30 mouse cellular contexts compared by ENCODE assay signal in genomic region chr7:28787884-28788283, GRCm38 (mm10). TPM values are rescaled to one million over a fixed set of nuclear protein-coding genes. Genes with fewer than 3 reads are reported as not detected.
DNase-seq lines count a peak whose midpoint lies in the region; ATAC-seq and TF ChIP-seq lines count a peak whose summit lies in the region.
"Had no signal": no experiment of that assay in that cellular context is flagged by ENCODE, and none has a peak within 500 bp of the region (broad histone marks: within the 10 kb centered on the region; RNA-seq: fewer than 3 reads in every experiment).

No protein-coding gene starts in this region.

- no peak for TF ChIP-seq CTCF in CH12.LX (conservative IDR thresholded peaks at IDR 0.05 in 1 of 2, IDR thresholded peaks at IDR 0.05 in 1 of 2; ENCODE audit: low read depth in 2 of 2, low read length in 2 of 2)
- no peak for TF ChIP-seq CTCF in forebrain, postnatal 0 days (IDR thresholded peaks at IDR 0.05; ENCODE audit: low read depth)

- no peak overlapping the region for H3K27ac ChIP-seq in midbrain, embryonic 13.5 days
- no peak overlapping the region for H3K27ac ChIP-seq in midbrain, embryonic 14.5 days (replicated peaks; ENCODE audit: low read depth, low read length)
- H3K27ac ChIP-seq in CH12.LX (ENCODE audit: insufficient read depth, low read depth) = peak overlapping the region; percentile 92
- H3K27ac ChIP-seq in embryonic facial prominence, embryonic 13.5 days = peak overlapping the region; percentile 76; the same call in 1 of the 2 replicates
- H3K27ac ChIP-seq in forebrain, postnatal 0 days (ENCODE audit: low read depth, low read length) = no peak overlapping the region
- H3K27ac ChIP-seq: embryonic facial prominence, embryonic 12.5 days; forebrain, embryonic 12.5 days; heart, embryonic 13.5 days; hindbrain, embryonic 14.5 days had no signal

- no peak for TF ChIP-seq EP300 in CH12.LX (IDR thresholded peaks at IDR 0.05; ENCODE audit: low read length)

- TF ChIP-seq RAD21 in CH12.LX (IDR thresholded peaks at IDR 0.05; ENCODE audit: low read depth, low read length) = no peak

- 0 out of 2 replicates have a peak overlapping the region, but pooled peaks have one; percentile 6 for H3K9ac ChIP-seq in midbrain, embryonic 13.5 days (replicated peaks)
- no peak overlapping the region for H3K9ac ChIP-seq in midbrain, embryonic 14.5 days (replicated peaks; ENCODE audit: low read length)
- H3K9ac ChIP-seq in CH12.LX (ENCODE audit: insufficient read depth, low read depth) = peak overlapping the region; percentile 40
- no peak overlapping the region for H3K9ac ChIP-seq in embryonic facial prominence, embryonic 13.5 days
- no peak overlapping the region for H3K9ac ChIP-seq in forebrain, postnatal 0 days
- H3K9ac ChIP-seq: embryonic facial prominence, embryonic 12.5 days; forebrain, embryonic 12.5 days; heart, embryonic 13.5 days; hindbrain, embryonic 14.5 days had no signal

- no peak for ATAC-seq in midbrain, embryonic 13.5 days
- no peak for ATAC-seq in midbrain, embryonic 14.5 days (ENCODE audit: low FRiP score, low TSS enrichment)
- no peak for ATAC-seq in embryonic facial prominence, embryonic 13.5 days (ENCODE audit: insufficient number of reproducible peaks, insufficient read depth, low FRiP score, low TSS enrichment, low read depth)
- no peak for ATAC-seq in forebrain, postnatal 0 days
- ATAC-seq: forebrain, embryonic 16.5 days; Patski had no signal

- TF ChIP-seq POLR2A in CH12.LX (IDR thresholded peaks at IDR 0.05; ENCODE audit: low read depth, low read length) = no peak; the same call in 1 of the 2 replicates

- peaks cover 50% of the 10 kb centered on the region for H3K36me3 ChIP-seq in midbrain, embryonic 13.5 days
- peaks cover 36% of the 10 kb centered on the region for H3K36me3 ChIP-seq in midbrain, embryonic 14.5 days (ENCODE audit: control insufficient read depth, insufficient read depth, low read length)
- H3K36me3 ChIP-seq in CH12.LX (replicated peaks in 1 of 2; ENCODE audit: control insufficient read depth in 1 of 2, insufficient read depth in 1 of 2, low read length in 1 of 2) = peaks cover 19 to 50% of the 10 kb centered on the region in 2 experiments
- H3K36me3 ChIP-seq in embryonic facial prominence, embryonic 13.5 days = peaks cover 49% of the 10 kb centered on the region
- H3K36me3 ChIP-seq in forebrain, postnatal 0 days (ENCODE audit: insufficient read depth) = peaks cover 28% of the 10 kb centered on the region

- H3K9me3 ChIP-seq in midbrain, embryonic 13.5 days = no peaks in the 10 kb centered on the region
- H3K9me3 ChIP-seq in midbrain, embryonic 14.5 days (ENCODE audit: control insufficient read depth, low read length) = no peaks in the 10 kb centered on the region
- H3K9me3 ChIP-seq in CH12.LX (replicated peaks; ENCODE audit: low read length) = no peaks in the 10 kb centered on the region
- H3K9me3 ChIP-seq in embryonic facial prominence, embryonic 13.5 days = no peaks in the 10 kb centered on the region
- H3K9me3 ChIP-seq in forebrain, postnatal 0 days (ENCODE audit: low read length) = no peaks in the 10 kb centered on the region
- H3K9me3 ChIP-seq: embryonic facial prominence, embryonic 12.5 days; forebrain, embryonic 12.5 days; G1E; heart, embryonic 13.5 days had no signal

- dilution Hi-C loops in CH12.LX (cut with MboI; ENCODE audit: extremely low pct_ligation_motif_present, extremely low pct_unique_long_range_greater_than_20kb, low sequenced_read_pairs) = no loop called here

- H3K4me1 ChIP-seq in midbrain, embryonic 13.5 days (replicated peaks) = no peaks in the 10 kb centered on the region
- H3K4me1 ChIP-seq in midbrain, embryonic 14.5 days (ENCODE audit: control insufficient read depth, insufficient read depth, low read length) = no peaks in the 10 kb centered on the region
- H3K4me1 ChIP-seq in CH12.LX (ENCODE audit: control insufficient read depth in 1 of 2, insufficient read depth in 2 of 2) = peaks cover 44 to 96% of the 10 kb centered on the region in 2 experiments
- peaks cover 29% of the 10 kb centered on the region for H3K4me1 ChIP-seq in embryonic facial prominence, embryonic 13.5 days
- H3K4me1 ChIP-seq in forebrain, postnatal 0 days (ENCODE audit: insufficient read depth) = no peaks in the 10 kb centered on the region
- H3K4me1 ChIP-seq: forebrain, embryonic 12.5 days had no signal

- H3K4me2 ChIP-seq in midbrain, embryonic 13.5 days (replicated peaks) = no peak overlapping the region
- no peak overlapping the region for H3K4me2 ChIP-seq in midbrain, embryonic 14.5 days (ENCODE audit: low read length)
- H3K4me2 ChIP-seq in CH12.LX (ENCODE audit: insufficient read depth, low read depth, poor library complexity, severe bottlenecking) = peak overlapping the region; percentile 69
- no peak overlapping the region for H3K4me2 ChIP-seq in embryonic facial prominence, embryonic 13.5 days
- H3K4me2 ChIP-seq in forebrain, postnatal 0 days (ENCODE audit: low read depth) = no peak overlapping the region
- H3K4me2 ChIP-seq: embryonic facial prominence, embryonic 12.5 days; forebrain, embryonic 12.5 days; heart, embryonic 13.5 days; hindbrain, embryonic 14.5 days had no signal

- no peaks in the 10 kb centered on the region for H3K27me3 ChIP-seq in midbrain, embryonic 13.5 days
- H3K27me3 ChIP-seq in midbrain, embryonic 14.5 days (ENCODE audit: control insufficient read depth, insufficient read depth, low read length) = no peaks in the 10 kb centered on the region
- H3K27me3 ChIP-seq in CH12.LX (replicated peaks) = no peaks in the 10 kb centered on the region
- H3K27me3 ChIP-seq in embryonic facial prominence, embryonic 13.5 days = no peaks in the 10 kb centered on the region
- no peaks in the 10 kb centered on the region for H3K27me3 ChIP-seq in forebrain, postnatal 0 days (ENCODE audit: insufficient read depth, low read length)
- H3K27me3 ChIP-seq: embryonic facial prominence, embryonic 12.5 days; forebrain, embryonic 12.5 days; heart, embryonic 13.5 days; Patski had no signal

- H3K79me2 ChIP-seq in CH12.LX (replicated peaks; ENCODE audit: control insufficient read depth, extremely low read depth, insufficient read depth, poor library complexity, severe bottlenecking) = no peaks in the 10 kb centered on the region

- WGBS in midbrain, embryonic 13.5 days = 96% methylated on average over 9 of the region's 9 CpGs
- 93% methylated on average over 9 of the region's 9 CpGs for WGBS in midbrain, embryonic 14.5 days
- WGBS in embryonic facial prominence, embryonic 13.5 days = 88% methylated on average over 9 of the region's 9 CpGs
- 96% methylated on average over 9 of the region's 9 CpGs for WGBS in forebrain, postnatal 0 days

- no peak for DNase-seq in midbrain, embryonic 14.5 days
- DNase-seq in A20 (ENCODE audit: low read depth, low spot score) (peak; percentile 53), CH12.LX (ENCODE audit: extremely low read depth) (no peak)
- DNase-seq in thymus, postnatal 10 days (ENCODE audit: low spot score in 2 of 2) = no peak
- no peak for DNase-seq in forebrain, postnatal 0 days
- DNase-seq in ovary, postnatal 36 days (ENCODE audit: low spot score) = no peak
- DNase-seq: adrenal gland, adult 2 months; adrenal gland, postnatal 25 days; cerebellum, adult 18-20 months; cerebellum, adult 9-10 months; cerebellum, postnatal 14 days; gastrocnemius, adult 2 months; gastrocnemius, postnatal 14 days; heart, adult 11 months; heart, postnatal 14 days; heart, postnatal 4 days had no signal

- in situ Hi-C loops in CH12.LX (cut with MboI; ENCODE audit: low pct_ligation_motif_present, low pct_unique_long_range_greater_than_20kb, low sequenced_read_pairs) = loop anchor here (25.0 kb wide), 1 partner anchor 249 kb away; no protein-coding TSS in a partner anchor

- no peak overlapping the region for H3K4me3 ChIP-seq in midbrain, embryonic 13.5 days (replicated peaks)
- H3K4me3 ChIP-seq in midbrain, embryonic 14.5 days (replicated peaks; ENCODE audit: low read depth, low read length) = no peak overlapping the region
- H3K4me3 ChIP-seq in CH12.LX (replicated peaks in 1 of 3; ENCODE audit: low read depth in 2 of 3, low read length in 2 of 3, poor library complexity in 1 of 3) = peak overlapping the region; percentile 8 to 30 (median 19)
- no peak overlapping the region for H3K4me3 ChIP-seq in embryonic facial prominence, embryonic 13.5 days
- no peak overlapping the region for H3K4me3 ChIP-seq in forebrain, postnatal 0 days (ENCODE audit: low read depth, low read length)
- H3K4me3 ChIP-seq: embryonic facial prominence, embryonic 12.5 days; erythroblast, embryonic 14.5 days; forebrain, embryonic 12.5 days; gastrocnemius, adult 2 months; heart, embryonic 13.5 days had no signal

RNA-seq across cellular contexts. Expression of gene Rinl, which starts 0.9 kb away (rescaled TPM):
- polyA plus RNA-seq in midbrain, embryonic 13.5 days (2015; fragmentation: Nextera tagmentation; extraction: Ambion mirVana) = 1.9 and 2.3 TPM in 2 replicates
- polyA plus RNA-seq in midbrain, embryonic 14.5 days (2014; fragmentation: Nextera tagmentation; extraction: Ambion mirVana) = 1.1 and 2.4 TPM in 2 replicates
- total RNA-seq in CH12.LX (2012; rRNA removed) (60.9 and 65.5 TPM in 2 replicates), CH12.LX (2014; rRNA removed) (41.5 and 46.1 TPM in 2 replicates)
- 60.6 and 61.8 TPM in 2 replicates for polyA plus RNA-seq in CH12.LX (2012; ENCODE audit: insufficient read length, low read depth)
- 2.6 and 4.1 TPM in 2 replicates for polyA plus RNA-seq in embryonic facial prominence, embryonic 13.5 days (2015; fragmentation: Nextera tagmentation; extraction: Ambion mirVana)
- 2.1 and 2.2 TPM in 2 replicates for total RNA-seq in forebrain, postnatal 0 days (2014; rRNA removed)
- polyA plus RNA-seq in forebrain, postnatal 0 days (2015; fragmentation: Nextera tagmentation; extraction: Ambion mirVana) = 1.6 TPM in 2 replicates

RNA-seq across cellular contexts. Expression of gene Hnrnpl, which starts 20.5 kb away (rescaled TPM):
- polyA plus RNA-seq in midbrain, embryonic 13.5 days (2015; fragmentation: Nextera tagmentation; extraction: Ambion mirVana) = 238 and 239 TPM in 2 replicates
- 168 and 170 TPM in 2 replicates for polyA plus RNA-seq in midbrain, embryonic 14.5 days (2014; fragmentation: Nextera tagmentation; extraction: Ambion mirVana)
- 296 and 342 TPM in 2 replicates for total RNA-seq in CH12.LX (2012; rRNA removed)
- 365 and 371 TPM in 2 replicates for total RNA-seq in CH12.LX (2014; rRNA removed)
- 640 and 645 TPM in 2 replicates for polyA plus RNA-seq in CH12.LX (2012; ENCODE audit: insufficient read length, low read depth)
- polyA plus RNA-seq in embryonic facial prominence, embryonic 13.5 days (2015; fragmentation: Nextera tagmentation; extraction: Ambion mirVana) = 301 and 303 TPM in 2 replicates
- total RNA-seq in forebrain, postnatal 0 days (2014; rRNA removed) = 261 and 264 TPM in 2 replicates
- 172 TPM in 2 replicates for polyA plus RNA-seq in forebrain, postnatal 0 days (2015; fragmentation: Nextera tagmentation; extraction: Ambion mirVana)

RNA-seq across cellular contexts. Expression of gene Nfkbib, which starts 20.6 kb away (rescaled TPM):
- 52.7 and 56.7 TPM in 2 replicates for polyA plus RNA-seq in midbrain, embryonic 13.5 days (2015; fragmentation: Nextera tagmentation; extraction: Ambion mirVana)
- 55.9 and 66.2 TPM in 2 replicates for polyA plus RNA-seq in midbrain, embryonic 14.5 days (2014; fragmentation: Nextera tagmentation; extraction: Ambion mirVana)
- total RNA-seq in CH12.LX (2012; rRNA removed) (59.3 and 62.8 TPM in 2 replicates), CH12.LX (2014; rRNA removed) (24.6 and 30.5 TPM in 2 replicates)
- 97.5 and 101 TPM in 2 replicates for polyA plus RNA-seq in CH12.LX (2012; ENCODE audit: insufficient read length, low read depth)
- 38.8 and 40.5 TPM in 2 replicates for polyA plus RNA-seq in embryonic facial prominence, embryonic 13.5 days (2015; fragmentation: Nextera tagmentation; extraction: Ambion mirVana)
- 18.0 and 19.2 TPM in 2 replicates for total RNA-seq in forebrain, postnatal 0 days (2014; rRNA removed)
- 59.8 and 75.4 TPM in 2 replicates for polyA plus RNA-seq in forebrain, postnatal 0 days (2015; fragmentation: Nextera tagmentation; extraction: Ambion mirVana)

RNA-seq across cellular contexts. Expression of gene Sirt2, which starts 21.3 kb away (rescaled TPM):
- polyA plus RNA-seq in midbrain, embryonic 13.5 days (2015; fragmentation: Nextera tagmentation; extraction: Ambion mirVana) = 102 and 108 TPM in 2 replicates
- 104 and 110 TPM in 2 replicates for polyA plus RNA-seq in midbrain, embryonic 14.5 days (2014; fragmentation: Nextera tagmentation; extraction: Ambion mirVana)
- total RNA-seq in CH12.LX (2012; rRNA removed) (66.2 and 68.3 TPM in 2 replicates), CH12.LX (2014; rRNA removed) (36.0 and 40.9 TPM in 2 replicates)
- polyA plus RNA-seq in CH12.LX (2012; ENCODE audit: insufficient read length, low read depth) = 124 and 128 TPM in 2 replicates
- polyA plus RNA-seq in embryonic facial prominence, embryonic 13.5 days (2015; fragmentation: Nextera tagmentation; extraction: Ambion mirVana) = 73.2 and 76.6 TPM in 2 replicates
- 49.6 and 58.1 TPM in 2 replicates for total RNA-seq in forebrain, postnatal 0 days (2014; rRNA removed)
- 105 and 106 TPM in 2 replicates for polyA plus RNA-seq in forebrain, postnatal 0 days (2015; fragmentation: Nextera tagmentation; extraction: Ambion mirVana)

RNA-seq across cellular contexts. Expression of gene Ccer2, which starts 31.9 kb away (rescaled TPM):
- 0.26 and 0.58 TPM in 2 replicates for polyA plus RNA-seq in midbrain, embryonic 13.5 days (2015; fragmentation: Nextera tagmentation; extraction: Ambion mirVana)
- polyA plus RNA-seq in midbrain, embryonic 14.5 days (2014; fragmentation: Nextera tagmentation; extraction: Ambion mirVana) = 0.22 TPM in 1 of 2 replicates, not detected in the other
- 0.17 TPM in 1 of 2 replicates, not detected in the other for total RNA-seq in CH12.LX (2012; rRNA removed)
- total RNA-seq in CH12.LX (2014; rRNA removed) = not detected in 2 replicates
- not detected in 2 replicates for polyA plus RNA-seq in CH12.LX (2012; ENCODE audit: insufficient read length, low read depth)
- 0.89 and 2.1 TPM in 2 replicates for polyA plus RNA-seq in embryonic facial prominence, embryonic 13.5 days (2015; fragmentation: Nextera tagmentation; extraction: Ambion mirVana)
- not detected in 2 replicates for total RNA-seq in forebrain, postnatal 0 days (2014; rRNA removed)
- polyA plus RNA-seq in forebrain, postnatal 0 days (2015; fragmentation: Nextera tagmentation; extraction: Ambion mirVana) = 0.59 and 0.98 TPM in 2 replicates
- total RNA-seq: adrenal gland, adult 2 months; adrenal gland, postnatal 25 days; G1E; gastrocnemius, adult 2 months; gastrocnemius, postnatal 14 days; gastrocnemius, postnatal 4 days; heart, adult 8-10 months; heart, postnatal 14 days; heart, postnatal 4 days had no signal
- polyA plus RNA-seq: adrenal gland, adult 2 months; erythroblast, embryonic 14.5 days; forebrain, embryonic 12.5 days; forebrain, embryonic 16.5 days; G1E; heart, embryonic 13.5 days; heart, embryonic 16.5 days; intestine, embryonic 14.5 days; Patski had no signal

Comparison
In these comparisons a context has a peak if more than half of its experiments do, and no peak if none do; other contexts are left out.
1. H3K9ac ChIP-seq: peak in midbrain, embryonic 13.5 days (single experiment) and CH12.LX (single experiment); none in midbrain, embryonic 14.5 days (single experiment), embryonic facial prominence, embryonic 13.5 days (single experiment) and forebrain, postnatal 0 days (single experiment).
2. H3K27ac ChIP-seq: peak in CH12.LX (single experiment) and embryonic facial prominence, embryonic 13.5 days (single experiment); none in midbrain, embryonic 13.5 days (single experiment), midbrain, embryonic 14.5 days (single experiment) and forebrain, postnatal 0 days (single experiment).
3. H3K4me3 ChIP-seq: peak in CH12.LX (3 of 3); none in midbrain, embryonic 13.5 days (single experiment), midbrain, embryonic 14.5 days (single experiment), embryonic facial prominence, embryonic 13.5 days (single experiment) and forebrain, postnatal 0 days (single experiment).
4. RNA of gene Rinl, which starts 0.9 kb away (polyA plus RNA-seq): 60.6 to 61.8 TPM in CH12.LX; 2.6 to 4.1 TPM in embryonic facial prominence, embryonic 13.5 days, 1.1 to 2.4 TPM in midbrain, embryonic 14.5 days, 1.9 to 2.3 TPM in midbrain, embryonic 13.5 days and 1.6 TPM in forebrain, postnatal 0 days; every median in the first group is over 10 times any median in the second.